Mouse (Mus musculus) heart, embryonic 14.5 days (tissue): ENCODE measurements around the gene Sp100. TPM values are rescaled to one million over a fixed set of nuclear protein-coding genes. Genes with fewer than 3 reads are reported as not detected.

Experiments used
- ATAC-seq: fragments of 200-750 bp; cut with Nextera tagmentation; 2 replicates; pipeline ENCODE4 v1.8.0; 2017; ENCODE audit warnings: low read depth, moderate TSS enrichment; ENCODE audit not compliant: insufficient number of reproducible peaks, insufficient read depth, low FRiP score
- H3K27ac ChIP-seq, 2 experiments: fragments of 200-500 bp in 1 of 2; fragments of 300-500 bp in 1 of 2; sonication (generic) in 1 of 2; replicated peaks in 1 of 2; 2 replicates each; pipeline ENCODE4 v1.5.1; 2012 to 2014; ENCODE audit warnings: low read depth in 2 of 2, low read length in 2 of 2, control low read depth in 1 of 2, mild to moderate bottlenecking in 1 of 2, mixed read lengths in 1 of 2; ENCODE audit not compliant: control insufficient read depth in 1 of 2, insufficient read depth in 1 of 2
- H3K27me3 ChIP-seq: fragments of 300-500 bp; sonication (generic); 2 replicates; pipeline ENCODE4 v1.6.1; 2014; ENCODE audit warnings: mild to moderate bottlenecking, low read length, control low read depth; ENCODE audit not compliant: control insufficient read depth, insufficient read depth
- H3K36me3 ChIP-seq: fragments of 300-500 bp; sonication (generic); 2 replicates; pipeline ENCODE4 v1.6.1; 2014; ENCODE audit warnings: mild to moderate bottlenecking, control low read depth, low read length, mixed read lengths; ENCODE audit not compliant: control insufficient read depth, insufficient read depth
- H3K4me1 ChIP-seq, 2 experiments: fragments of 200-500 bp in 1 of 2; fragments of 300-500 bp in 1 of 2; sonication (generic) in 1 of 2; 2 replicates each; pipeline ENCODE4 v1.6.1; 2012 to 2014; ENCODE audit warnings: low read length in 2 of 2, control low read depth in 1 of 2, mixed read lengths in 1 of 2; ENCODE audit not compliant: control insufficient read depth in 2 of 2, insufficient read depth in 2 of 2
- H3K4me2 ChIP-seq: fragments of 300-500 bp; sonication (generic); 2 replicates; pipeline ENCODE4 v1.6.1; 2014; ENCODE audit warnings: mild to moderate bottlenecking, low read length
- H3K4me3 ChIP-seq, 2 experiments: fragments of 200-500 bp in 1 of 2; fragments of 300-500 bp in 1 of 2; sonication (generic) in 1 of 2; 2 replicates each; pipeline ENCODE4 v1.5.1; 2012 to 2014; ENCODE audit warnings: low read length in 2 of 2, mild to moderate bottlenecking in 2 of 2, control low read depth in 1 of 2, low read depth in 1 of 2, moderate library complexity in 1 of 2; ENCODE audit not compliant: control insufficient read depth in 1 of 2, insufficient read depth in 1 of 2
- H3K9ac ChIP-seq: fragments of 300-500 bp; sonication (generic); 2 replicates; pipeline ENCODE4 v1.6.1; 2014; ENCODE audit warnings: mild to moderate bottlenecking, low read length
- H3K9me3 ChIP-seq: fragments of 300-500 bp; sonication (generic); 2 replicates; pipeline ENCODE4 v1.6.1; 2016; ENCODE audit warnings: low read length, control low read depth; ENCODE audit not compliant: control insufficient read depth
- WGBS: fragments of 180-500 bp; shearing (Covaris S2); extraction: QIAGEN DNeasy Blood & Tissue Kit; methylation state at CpG from one replicate; pipeline ENCODE4 v1.1.7; 2014; 5-methylcytosine and 5-hydroxymethylcytosine counted together
- microRNA-seq: library from miRNA; unstranded; fragments of <30 nt; microRNA quantifications from one replicate; pipeline ENCODE4, GENCODE M21; 2016
- polyA plus RNA-seq: library from polyadenylated mRNA; unstranded; fragments of >200 nt; fragmentation: Nextera tagmentation; extraction: Ambion mirVana; gene quantifications from 2 replicates; pipeline ENCODE4 v1.2.1, GENCODE M21; 2014

Sp100 gene
- polyA plus RNA-seq, 1 experiment from 2014 or later = 2.0 TPM

DNA sequence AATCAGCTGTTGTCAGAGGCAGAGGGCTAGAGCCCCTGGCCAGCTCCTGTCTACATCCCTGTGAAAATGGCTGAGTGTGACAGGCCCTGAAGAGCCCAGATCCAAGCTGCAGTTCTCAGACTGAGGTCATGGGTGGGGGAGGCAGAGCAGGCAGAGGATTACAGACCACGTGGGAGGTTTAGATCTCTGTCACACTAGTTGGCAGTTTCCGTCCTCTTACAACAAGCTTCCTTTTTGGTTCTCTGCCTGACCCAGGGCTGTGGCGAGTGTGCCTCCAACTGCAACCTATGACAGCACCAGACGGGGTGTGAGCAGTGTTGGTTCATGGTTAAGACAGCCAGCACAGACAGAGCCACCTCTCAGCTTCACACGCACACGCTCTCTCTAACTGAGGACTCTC is 101.7 kb downstream of the Sp100 start:
- ATAC-seq = peak; percentile 38
- WGBS = 27% methylated on average over 6 of the region's 6 CpGs
- H3K36me3 ChIP-seq = no peaks in the 10 kb centered on the region
- no peaks in the 10 kb centered on the region for H3K9me3 ChIP-seq
- no peak overlapping the region for H3K4me3 ChIP-seq
- peak overlapping the region; percentile 0 to 18; a peak in 2 of 4 replicates for H3K27ac ChIP-seq
- H3K9ac ChIP-seq = peak overlapping the region; percentile 0; the same call in 1 of the 2 replicates
- H3K4me1 ChIP-seq = peaks cover 8 to 12% of the 10 kb centered on the region in 2 experiments
- H3K27me3 ChIP-seq = no peaks in the 10 kb centered on the region
- no peak overlapping the region for H3K4me2 ChIP-seq

DNA sequence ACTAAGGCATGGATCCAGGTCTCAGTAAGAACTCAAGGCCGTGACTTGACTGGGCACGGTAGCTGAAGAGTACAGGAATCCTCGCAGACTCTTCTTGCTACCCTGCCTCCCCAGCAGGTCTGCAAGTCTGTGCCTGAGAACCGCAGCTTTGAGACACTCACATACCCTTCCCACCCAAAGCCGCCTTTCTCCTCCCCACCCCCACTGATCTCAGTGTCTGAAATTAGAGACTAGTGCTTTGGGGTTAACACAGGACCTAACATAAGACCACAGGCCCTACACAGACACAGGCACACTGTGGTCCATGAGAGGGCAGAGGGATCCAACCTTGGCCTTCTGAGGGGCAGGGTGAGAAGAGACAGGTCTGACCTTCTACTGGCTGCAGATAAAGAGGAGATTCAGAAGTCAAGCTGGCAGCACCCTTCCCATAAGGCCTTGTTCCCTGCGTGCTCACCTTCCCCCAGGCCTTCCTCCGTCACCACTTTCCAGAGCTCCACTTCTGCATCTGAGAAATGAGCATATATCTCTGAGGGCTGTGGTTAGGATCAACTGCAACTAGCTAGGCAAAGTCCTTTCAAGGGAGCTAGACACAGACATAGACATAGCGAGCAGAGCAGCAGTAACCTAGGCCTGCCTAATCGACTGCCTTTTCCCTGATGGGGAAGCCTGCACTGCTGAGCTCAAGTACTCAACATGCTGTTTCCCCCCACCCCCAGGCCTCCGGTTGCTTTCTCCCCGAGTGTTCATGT is 102.3 kb downstream of the Sp100 start:
- no peak overlapping the region for H3K4me3 ChIP-seq
- H3K4me1 ChIP-seq = peaks cover 8 to 12% of the 10 kb centered on the region in 2 experiments
- no peak overlapping the region for H3K9ac ChIP-seq
- no peaks in the 10 kb centered on the region for H3K36me3 ChIP-seq
- 74% methylated on average over 11 of the region's 11 CpGs for WGBS
- ATAC-seq = no peak
- peak overlapping the region; percentile 0 to 18; a peak in 2 of 4 replicates for H3K27ac ChIP-seq
- H3K27me3 ChIP-seq = no peaks in the 10 kb centered on the region
- H3K9me3 ChIP-seq = no peaks in the 10 kb centered on the region
- H3K4me2 ChIP-seq = no peak overlapping the region

DNA sequence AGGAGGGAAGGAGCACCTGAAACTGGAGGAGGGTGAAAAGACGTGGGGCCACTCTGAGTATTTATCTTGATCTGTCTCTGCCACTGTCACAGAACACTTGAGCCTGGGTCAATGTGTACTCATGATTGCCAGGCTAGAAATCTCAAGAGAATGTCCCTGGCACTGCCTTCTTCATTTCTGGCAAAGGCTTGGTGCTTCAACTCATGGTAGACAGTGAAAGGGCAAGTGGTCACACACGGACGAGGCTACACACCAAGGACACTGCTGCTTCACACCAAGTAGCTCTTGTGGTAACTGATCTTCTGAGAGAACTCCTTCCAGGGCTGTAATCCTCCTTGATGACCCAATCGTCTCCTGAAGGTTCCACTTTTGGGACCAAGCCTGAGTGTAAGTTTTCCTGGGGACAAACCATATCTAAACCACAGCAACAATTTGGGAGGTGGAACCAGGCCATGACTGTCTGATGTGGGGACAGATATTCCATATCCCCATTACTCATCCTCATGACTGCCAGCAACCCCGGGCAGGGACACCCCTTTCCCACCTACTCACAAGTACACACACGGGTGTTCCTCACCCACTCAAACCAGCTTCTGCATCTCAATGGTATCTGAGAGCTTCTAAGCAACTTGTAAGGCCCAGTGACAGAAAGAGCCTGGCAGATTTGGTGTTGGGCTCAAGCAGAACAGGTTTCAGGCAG is 107.9 kb downstream of the Sp100 start:
- no peaks in the 10 kb centered on the region for H3K36me3 ChIP-seq
- H3K27ac ChIP-seq = no peak overlapping the region
- H3K27me3 ChIP-seq = no peaks in the 10 kb centered on the region
- H3K4me2 ChIP-seq = peak overlapping the region; percentile 55
- peaks cover 7 to 11% of the 10 kb centered on the region in 2 experiments for H3K4me1 ChIP-seq
- no peak for ATAC-seq
- H3K4me3 ChIP-seq = no peak overlapping the region
- H3K9me3 ChIP-seq = no peaks in the 10 kb centered on the region
- WGBS = 76% methylated on average over 6 of the region's 6 CpGs
- H3K9ac ChIP-seq = no peak overlapping the region

GRCm38 (mm10) chr1:85758231-85758968 is 108.6 kb downstream of the Sp100 start:
- WGBS = 21% methylated on average over 14 of the region's 14 CpGs
- Histone ChIP-seq H3K27me3 (no peaks in the 10 kb centered on the region), H3K4me1 (peaks cover 7 to 11% of the 10 kb centered on the region in 2 experiments), H3K4me2 (peak overlapping the region; percentile 55), H3K36me3 (no peaks in the 10 kb centered on the region), H3K4me3 (no peak overlapping the region), H3K9ac (peak overlapping the region; percentile 2; the same call in 1 of the 2 replicates), H3K27ac (peak overlapping the region; percentile 20 to 31; a peak in 2 of 4 replicates), H3K9me3 (no peaks in the 10 kb centered on the region)
- ATAC-seq = no peak

DNA sequence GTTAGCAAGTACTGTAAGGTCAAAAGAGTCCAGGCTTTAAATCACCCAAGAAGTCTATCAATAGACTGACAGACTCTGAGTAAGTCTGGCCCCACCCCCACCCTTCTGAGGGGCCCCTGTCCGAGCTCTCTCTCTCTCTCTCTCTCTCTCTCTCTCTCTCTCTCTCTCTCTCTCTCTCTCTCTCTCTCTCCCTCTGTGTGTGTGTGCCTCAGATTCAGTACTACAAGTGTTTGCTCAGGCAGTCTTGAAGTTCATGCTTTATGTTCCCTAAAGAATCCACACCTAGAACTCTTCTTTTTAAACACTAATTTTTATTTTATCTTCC is 109.1 kb downstream of the Sp100 start:
- no peak overlapping the region for H3K9ac ChIP-seq
- H3K36me3 ChIP-seq = no peaks in the 10 kb centered on the region
- H3K9me3 ChIP-seq = no peaks in the 10 kb centered on the region
- WGBS = 10% methylated on average over 1 of the region's 1 CpGs
- peaks cover 7 to 11% of the 10 kb centered on the region in 2 experiments for H3K4me1 ChIP-seq
- H3K27me3 ChIP-seq = no peaks in the 10 kb centered on the region
- peak overlapping the region; percentile 20 to 31; a peak in 2 of 4 replicates for H3K27ac ChIP-seq
- no peak overlapping the region for H3K4me3 ChIP-seq
- peak overlapping the region; percentile 55 for H3K4me2 ChIP-seq
- no peak for ATAC-seq

Small RNAs within 50 kb of the gene (microRNA-seq; reads per million reads assigned to microRNA genes)
- not detected for gene Mir8096

Other genes with a start within 250 kb of the Sp100 start
- gene G530012D18Rik, start 74.3 kb upstream of the Sp100 start, polyA plus RNA-seq = not detected in 2 replicates
- gene Sp110, start 51.2 kb upstream of the Sp100 start, polyA plus RNA-seq = 1.9 and 2.1 TPM in 2 replicates
- 1.6 and 1.8 TPM in 2 replicates for gene Sp140, start 49.6 kb upstream of the Sp100 start, polyA plus RNA-seq
- 1.2 and 1.4 TPM in 2 replicates for gene A630001G21Rik, start 128.7 kb downstream of the Sp100 start, polyA plus RNA-seq
- gene Cab39, start 143.5 kb downstream of the Sp100 start, polyA plus RNA-seq = 39.7 and 41.4 TPM in 2 replicates
- gene Itm2c, start 244.3 kb downstream of the Sp100 start, polyA plus RNA-seq = 129 and 189 TPM in 2 replicates